Mouse (Mus musculus) limb, embryonic 14.5 days (tissue): ENCODE results near the gene Glyctk. TPM values are rescaled to one million over a fixed set of nuclear protein-coding genes. Genes with fewer than 3 reads are reported as not detected.

Experiments used
- ATAC-seq: fragments of 200-750 bp; cut with Nextera tagmentation; 2 replicates; pipeline ENCODE4 v1.8.0; 2017; ENCODE audit warnings: low read depth, moderate number of reproducible peaks, moderate TSS enrichment; ENCODE audit not compliant: low FRiP score
- DNase-seq: peaks from one replicate; pipeline ENCODE4 v3.0.0-alpha.2; 2015; ENCODE audit warnings: low spot score
- H3K27ac ChIP-seq: fragments of 300-500 bp; sonication (generic); replicated peaks from 2 replicates; pipeline ENCODE4 v1.5.1; 2014; ENCODE audit warnings: low read depth, mild to moderate bottlenecking, low read length, moderate library complexity, mixed read lengths
- H3K27me3 ChIP-seq: fragments of 300-500 bp; sonication (generic); 2 replicates; pipeline ENCODE4 v1.6.1; 2014; ENCODE audit warnings: low read length, mixed read lengths; ENCODE audit not compliant: control insufficient read depth, insufficient read depth
- H3K36me3 ChIP-seq: fragments of 300-500 bp; sonication (generic); 2 replicates; pipeline ENCODE4 v1.6.1; 2014; ENCODE audit warnings: mild to moderate bottlenecking, low read length, moderate library complexity, mixed read lengths; ENCODE audit not compliant: control insufficient read depth, insufficient read depth
- H3K4me1 ChIP-seq: fragments of 300-500 bp; sonication (generic); 2 replicates; pipeline ENCODE4 v1.6.1; 2014; ENCODE audit warnings: antibody characterized with exemption, low read length, mixed read lengths; ENCODE audit not compliant: control insufficient read depth, insufficient read depth
- H3K4me2 ChIP-seq: fragments of 300-500 bp; sonication (generic); replicated peaks from 2 replicates; pipeline ENCODE4 v1.6.1; 2014; ENCODE audit warnings: low read depth, mild to moderate bottlenecking, low read length, moderate library complexity; ENCODE audit not compliant: severe bottlenecking
- H3K4me3 ChIP-seq: fragments of 300-500 bp; sonication (generic); replicated peaks from 2 replicates; pipeline ENCODE4 v1.5.1; 2014; ENCODE audit warnings: low read length
- H3K9ac ChIP-seq: fragments of 300-500 bp; sonication (generic); 2 replicates; pipeline ENCODE4 v1.6.1; 2014; ENCODE audit warnings: mild to moderate bottlenecking, low read depth, low read length, moderate library complexity; ENCODE audit not compliant: severe bottlenecking
- H3K9me3 ChIP-seq: fragments of 300-500 bp; sonication (generic); 2 replicates; pipeline ENCODE4 v1.6.1; 2016; ENCODE audit warnings: low read length; ENCODE audit not compliant: control insufficient read depth
- POLR2A ChIP-seq: fragments of 200-500 bp; IDR thresholded peaks from 2 replicates; pipeline ENCODE4 v1.8.0; 2012; ENCODE audit warnings: inconsistent platforms, mild to moderate bottlenecking, moderate library complexity, borderline replicate concordance; ENCODE audit not compliant: insufficient read depth, insufficient read length; ENCODE audit errors: extremely low read depth
- WGBS: fragments of 180-500 bp; shearing (Covaris S2); extraction: QIAGEN DNeasy Blood & Tissue Kit; methylation state at CpG from one replicate; pipeline ENCODE4 v1.1.7; 2014; 5-methylcytosine and 5-hydroxymethylcytosine counted together
- polyA plus RNA-seq, 2 experiments: library from polyadenylated mRNA; depleted of rRNA in 1 of 2; stranded (reverse) in 1 of 2; unstranded in 1 of 2; fragments of >200 nt; fragmentation: Nextera tagmentation in 1 of 2; extraction: Ambion mirVana in 1 of 2; gene quantifications; 2 replicates each; pipeline versions ENCODE4 v1.2.1 to v1.2.3; 2012 to 2014

Gene Glyctk
- polyA plus RNA-seq, 2 experiments, result 2.5 to 3.5 TPM

DNA sequence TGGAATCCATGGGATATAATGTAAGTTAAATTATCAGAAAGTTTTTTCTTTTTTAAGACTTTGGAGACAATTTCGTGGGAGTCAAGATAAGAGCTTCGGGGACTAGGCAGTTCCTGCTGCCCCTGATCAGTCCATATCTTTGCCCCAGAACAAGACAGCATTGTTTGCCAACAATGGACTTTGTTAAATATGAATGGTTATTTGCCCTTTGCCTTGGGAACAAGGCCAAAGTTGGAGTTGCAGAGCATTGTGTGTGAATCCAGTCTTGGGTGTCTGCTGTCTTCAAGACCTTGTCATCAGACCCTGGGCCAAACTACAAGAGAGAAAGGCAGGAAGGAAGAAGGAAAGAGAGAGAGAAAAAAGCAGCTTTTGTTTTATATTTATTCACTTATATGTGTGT lies 8.8 kb upstream of the Glyctk start:
- H3K4me2 ChIP-seq, result no peak overlapping the region
- H3K36me3 ChIP-seq, result no peaks in the 10 kb centered on the region
- no peak overlapping the region for H3K4me3 ChIP-seq
- WGBS, result 84% methylated on average over 2 of the region's 2 CpGs
- no peak for TF ChIP-seq POLR2A
- H3K9me3 ChIP-seq, result no peaks in the 10 kb centered on the region
- H3K9ac ChIP-seq, result no peak overlapping the region
- H3K27me3 ChIP-seq, result no peaks in the 10 kb centered on the region
- no peak for ATAC-seq
- no peak for DNase-seq
- H3K27ac ChIP-seq, result no peak overlapping the region
- peaks cover 5% of the 10 kb centered on the region; the same call in 1 of the 2 replicates for H3K4me1 ChIP-seq

DNA sequence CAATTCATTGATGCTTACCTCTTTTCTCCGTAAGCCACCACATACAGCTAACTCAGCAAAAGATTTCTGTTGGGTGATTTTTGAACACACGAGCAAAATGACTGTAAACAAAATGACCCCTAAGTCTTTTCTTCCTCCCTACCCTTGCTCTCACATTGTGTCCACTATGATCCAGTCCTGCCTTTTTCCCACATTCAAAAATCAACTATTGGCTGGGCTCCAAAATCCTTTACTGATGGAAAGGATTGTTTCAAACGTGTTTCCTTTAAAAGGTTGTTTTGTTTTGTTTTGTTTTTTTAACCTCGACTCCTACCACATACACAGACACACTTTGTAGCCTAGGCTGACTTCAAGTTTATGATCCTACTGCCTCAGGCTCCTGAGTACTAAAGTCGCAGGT lies 2.5 kb upstream of the Glyctk start:
- Histone ChIP-seq H3K27me3 (no peaks in the 10 kb centered on the region), H3K4me2 (peak overlapping the region; percentile 63), H3K4me1 (no peaks in the 10 kb centered on the region), H3K4me3 (peak overlapping the region; percentile 47), H3K36me3 (no peaks in the 10 kb centered on the region), H3K9ac (peak overlapping the region; percentile 56), H3K9me3 (no peaks in the 10 kb centered on the region), H3K27ac (peak overlapping the region; percentile 86)
- ATAC-seq, result no peak
- WGBS, result 34% methylated on average over 5 of the region's 5 CpGs
- DNase-seq, result no peak
- TF ChIP-seq POLR2A, result no peak

DNA sequence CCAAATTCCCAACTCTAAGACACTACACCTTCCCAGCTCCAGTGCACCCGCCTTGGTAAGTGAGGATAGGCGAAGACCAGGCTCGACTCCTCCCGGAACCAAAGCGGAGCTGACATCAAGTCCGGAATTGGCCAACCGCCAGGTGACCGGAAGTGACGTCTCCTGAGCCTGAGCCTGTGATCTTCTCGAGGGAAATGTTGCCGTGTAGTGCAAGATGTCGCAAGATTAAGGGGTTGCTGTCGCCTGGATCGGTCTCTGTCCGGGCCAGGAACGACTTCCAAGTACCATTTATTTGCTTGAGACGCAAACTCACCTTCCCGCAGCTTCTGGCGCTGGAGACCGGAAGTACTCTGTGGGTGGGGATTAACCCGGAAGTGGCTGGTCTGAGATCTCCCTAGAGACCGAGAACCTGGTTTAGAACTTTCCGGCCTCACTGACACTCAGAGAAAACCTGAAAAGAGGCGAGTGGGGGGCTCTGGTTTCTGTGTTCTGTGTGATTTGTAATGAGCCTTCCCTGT lies 1.9 kb upstream of the Glyctk start:
- Histone ChIP-seq H3K4me3 (peak overlapping the region; percentile 47), H3K4me1 (no peaks in the 10 kb centered on the region), H3K4me2 (peak overlapping the region; percentile 63), H3K36me3 (no peaks in the 10 kb centered on the region), H3K27ac (peak overlapping the region; percentile 86), H3K27me3 (no peaks in the 10 kb centered on the region), H3K9me3 (no peaks in the 10 kb centered on the region), H3K9ac (peak overlapping the region; percentile 56)
- WGBS, result 2% methylated on average over 24 of the region's 24 CpGs
- ATAC-seq, result peak; percentile 91
- no peak for TF ChIP-seq POLR2A
- DNase-seq, result peak; percentile 92

DNA sequence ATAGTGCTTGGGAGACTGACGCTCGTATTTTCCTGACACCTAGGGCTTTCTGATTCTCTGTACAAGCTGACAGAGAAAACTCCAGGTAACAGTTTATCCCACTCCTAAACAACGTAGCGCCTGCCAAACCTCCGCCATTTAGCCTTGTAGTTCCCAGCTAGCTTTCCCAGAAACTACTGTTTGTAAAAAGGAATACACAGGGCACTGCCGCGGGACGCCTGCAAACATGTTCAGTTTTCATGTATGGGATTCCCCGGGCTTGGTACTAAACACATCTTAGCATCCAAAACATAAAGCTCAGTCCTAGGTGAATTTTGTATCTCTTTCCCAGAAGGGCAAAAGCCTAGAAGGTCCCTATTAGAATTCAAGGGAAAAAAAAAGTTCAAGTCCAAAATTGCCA lies 1.3 kb upstream of the Glyctk start:
- Histone ChIP-seq H3K27me3 (no peaks in the 10 kb centered on the region), H3K27ac (no peak overlapping the region), H3K4me3 (peak overlapping the region; percentile 47), H3K9ac (no peak overlapping the region), H3K4me2 (peak overlapping the region; percentile 63), H3K9me3 (no peaks in the 10 kb centered on the region), H3K4me1 (no peaks in the 10 kb centered on the region), H3K36me3 (no peaks in the 10 kb centered on the region)
- ATAC-seq (no peak), DNase-seq (no peak)
- TF ChIP-seq POLR2A, result no peak
- 83% methylated on average over 9 of the region's 9 CpGs for WGBS

DNA sequence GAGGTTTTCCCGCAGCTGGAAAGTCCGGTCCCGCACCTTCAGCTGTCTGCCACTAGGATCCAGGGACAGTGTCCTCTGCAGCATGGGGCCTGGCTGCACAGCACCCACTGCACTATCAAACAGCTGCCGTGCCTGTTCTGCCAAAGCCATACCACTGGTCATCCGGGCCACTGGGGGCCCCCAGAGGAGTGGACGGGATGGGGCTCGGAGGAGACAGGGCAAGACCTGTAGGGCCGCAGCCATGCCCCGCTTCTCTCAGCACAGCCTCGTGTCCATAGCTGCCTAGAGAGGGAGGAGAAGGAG lies 364 bp downstream of the Glyctk start:
- H3K36me3 ChIP-seq, result no peaks in the 10 kb centered on the region
- no peaks in the 10 kb centered on the region for H3K27me3 ChIP-seq
- H3K4me1 ChIP-seq, result no peaks in the 10 kb centered on the region
- ATAC-seq (no peak), DNase-seq (no peak)
- no peak overlapping the region for H3K9ac ChIP-seq
- no peak overlapping the region for H3K27ac ChIP-seq
- 88% methylated on average over 10 of the region's 10 CpGs for whole genome bisulfite sequencing
- no peaks in the 10 kb centered on the region for H3K9me3 ChIP-seq
- TF ChIP-seq POLR2A, result no peak
- H3K4me3 ChIP-seq, result no peak overlapping the region
- H3K4me2 ChIP-seq, result no peak overlapping the region

DNA sequence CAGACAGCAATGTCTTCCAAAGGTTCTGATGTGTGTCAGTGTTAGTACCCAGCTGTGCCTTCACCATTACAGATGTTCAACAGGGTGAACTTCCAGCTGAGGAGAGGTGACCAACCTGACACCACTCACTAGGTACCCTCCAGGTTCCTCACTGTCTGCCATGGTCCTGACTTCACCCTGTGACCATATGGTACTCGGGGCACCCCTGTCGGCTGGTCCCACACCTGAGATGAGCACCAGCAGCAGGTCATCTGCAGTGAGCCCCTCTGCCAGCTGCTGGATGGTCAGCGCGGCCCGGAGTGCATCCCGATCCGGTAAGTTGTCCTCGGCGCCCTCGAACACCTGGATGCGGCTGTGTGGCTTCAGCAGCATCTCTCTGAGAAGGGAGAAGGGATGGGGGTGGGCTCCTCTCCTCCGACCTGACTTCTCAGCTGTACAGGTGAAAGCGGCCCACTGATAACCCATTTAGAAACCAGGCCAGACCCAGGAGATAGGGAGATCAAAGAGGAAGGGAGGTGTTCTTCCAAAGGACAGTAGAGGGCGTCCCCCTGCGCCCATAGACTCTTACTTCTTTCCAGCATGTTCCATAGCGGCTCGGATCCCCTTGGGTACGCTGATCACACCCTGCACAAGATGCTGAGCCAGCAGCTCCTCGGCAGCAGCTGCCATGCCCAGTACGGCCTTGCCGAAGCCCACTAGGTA lies 866 bp downstream of the Glyctk start:
- 82% methylated on average over 20 of the region's 21 CpGs for WGBS

More for the DNA sequence above, 866 bp downstream of the Glyctk start:
- no peak for DNase-seq
- Histone ChIP-seq H3K27ac (no peak overlapping the region), H3K27me3 (no peaks in the 10 kb centered on the region), H3K9ac (no peak overlapping the region), H3K4me1 (no peaks in the 10 kb centered on the region), H3K36me3 (no peaks in the 10 kb centered on the region), H3K4me3 (no peak overlapping the region), H3K9me3 (no peaks in the 10 kb centered on the region), H3K4me2 (no peak overlapping the region)
- no peak for ATAC-seq
- no peak for TF ChIP-seq POLR2A
